Mouse (Mus musculus) bone marrow, adult 2 months (tissue): ENCODE data around the gene Bpi.
A peak's percentile ranks its signal among the peaks of the same experiment; 100 is the strongest.

Source experiments
- CTCF ChIP-seq: fragments of 200-500 bp; IDR thresholded peaks from 2 replicates; pipeline ENCODE4 v1.5.1; 2011; ENCODE audit warnings: low read length, control low read depth; ENCODE audit not compliant: control insufficient read depth, insufficient read depth
- POLR2A ChIP-seq: fragments of 200-500 bp; IDR thresholded peaks from 2 replicates; pipeline ENCODE4 v1.6.1; 2011; ENCODE audit warnings: low read depth, mild to moderate bottlenecking, control low read depth, low read length, borderline replicate concordance; ENCODE audit not compliant: control insufficient read depth

GRCm38 (mm10) chr2:158275349-158275748 lies 17.5 kb downstream of the Bpi start:
- TF ChIP-seq CTCF: peak; percentile 43; the same call in 1 of the 2 replicates
- no peak for TF ChIP-seq POLR2A
